Mouse (Mus musculus) layer of hippocampus, adult 11-12 months (tissue): ENCODE measurements around the gene Ptges3l.
"Not testable (repeated sequence)": the region's sequence is repeated elsewhere in the genome, so short reads cannot be mapped to it uniquely, and the experiment has no call there.

Source experiments
- DNase-seq: peaks from one replicate; pipeline ENCODE4 v3.0.0; 2022; ENCODE audit warnings: low spot score

Gene Ptges3l

GRCm38 (mm10) chr11:101420148-101420547 is 5.0 kb downstream of the Ptges3l start:
- no peak for DNase-seq

DNA sequence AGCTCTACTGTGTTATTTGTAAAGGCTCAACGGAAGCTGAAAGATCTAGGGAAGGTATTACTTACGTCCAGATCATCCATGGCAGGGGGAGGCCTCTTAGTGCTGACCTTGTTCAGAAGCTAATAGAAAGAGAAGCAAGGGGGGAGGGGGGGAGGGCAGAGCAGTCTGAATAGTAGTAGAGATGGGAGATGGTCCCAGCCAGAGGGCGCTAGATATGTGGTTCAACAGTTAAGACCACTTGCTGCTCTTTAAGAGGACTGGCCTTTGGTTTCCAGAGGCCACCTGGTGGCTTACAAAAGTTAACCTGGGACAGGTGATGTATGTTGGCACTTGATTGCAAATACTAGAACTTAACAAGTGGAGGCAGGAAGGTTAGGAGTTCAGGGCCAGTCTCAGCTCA is 5.5 kb downstream of the Ptges3l start:
- DNase-seq: no peak

DNA sequence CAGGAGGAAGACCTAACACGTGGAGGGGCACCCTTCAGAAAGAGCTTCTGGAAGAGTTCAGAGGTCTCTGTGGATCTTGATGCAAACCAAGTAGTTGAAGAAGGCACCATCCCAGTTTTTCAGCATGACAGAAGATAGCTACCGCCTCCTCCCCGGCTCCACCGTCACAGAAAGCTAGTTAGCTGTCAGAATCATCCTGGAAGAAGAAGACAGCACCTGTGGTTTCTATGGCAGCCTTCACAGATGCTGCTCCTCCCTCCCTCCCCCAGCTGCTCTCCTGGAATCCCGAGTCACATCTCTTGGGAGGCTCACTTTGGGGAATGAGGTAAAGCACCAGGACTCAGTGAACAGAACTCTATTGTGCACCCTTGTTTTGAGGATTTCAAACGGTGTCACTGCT is 6.1 kb downstream of the Ptges3l start:
- no peak for DNase-seq

GRCm38 (mm10) chr11:101417101-101417855 is 7.9 kb downstream of the Ptges3l start, which contains the start of gene Aarsd1:
Gene Aarsd1 (minus strand): TSS chr11:101417615.
- DNase-seq: peak; percentile 87

DNA sequence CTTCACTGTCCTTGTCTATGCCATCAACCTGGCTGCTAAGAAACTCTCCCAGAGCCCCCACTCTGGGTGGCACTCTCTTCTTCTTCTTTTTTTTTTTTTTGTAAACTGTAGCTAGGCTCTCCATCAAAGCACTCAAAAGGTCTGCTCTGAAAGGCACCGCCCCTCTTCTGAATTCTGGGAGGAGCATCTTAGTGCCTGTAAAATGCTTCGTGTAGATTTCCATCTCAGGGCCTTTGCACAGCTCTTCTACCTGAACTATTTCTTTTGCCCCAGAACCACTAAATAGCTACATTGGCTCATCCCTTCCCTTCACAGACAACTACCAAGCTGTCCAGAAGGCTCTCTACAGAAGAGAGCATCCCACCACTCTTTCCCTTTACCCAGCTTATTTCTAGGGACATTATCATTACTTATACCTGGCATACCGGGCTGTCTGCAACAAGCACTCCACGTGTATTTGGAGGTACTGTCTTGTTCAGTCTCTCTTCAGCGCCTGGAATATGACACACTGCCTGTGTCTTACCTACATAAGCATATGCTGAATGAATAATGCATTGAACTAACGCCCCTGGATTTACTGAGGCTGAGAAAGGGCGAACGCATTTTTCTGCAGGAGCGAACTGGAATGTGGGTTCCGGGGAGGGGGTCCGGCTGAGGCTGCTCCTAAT is 8.6 kb downstream of the Ptges3l start:
- no peak for DNase-seq

DNA sequence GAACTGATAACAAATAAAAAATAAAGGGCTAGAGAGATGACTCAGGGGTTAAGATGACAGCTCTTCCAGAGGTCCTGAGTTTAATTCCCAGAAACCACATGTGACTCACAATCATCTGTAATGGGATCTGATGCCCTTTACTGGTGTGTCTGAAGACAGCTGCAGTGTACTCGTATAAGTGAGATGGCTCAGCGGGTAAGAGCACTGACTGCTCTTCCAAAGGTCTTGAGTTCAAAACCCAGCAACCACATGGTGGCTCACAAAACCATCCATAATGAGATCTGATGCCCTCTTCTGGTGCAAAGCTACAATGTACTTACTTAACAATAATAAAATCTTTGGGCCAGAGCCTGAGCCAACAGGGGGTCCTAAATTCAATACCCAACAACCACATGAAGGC is 9.8 kb downstream of the Ptges3l start:
- no peak for DNase-seq

- peak; percentile 79 for DNase-seq
These were observed 30.0 kb downstream of the Ptges3l start for GRCm38 (mm10) chr11:101395110-101395509.

DNA sequence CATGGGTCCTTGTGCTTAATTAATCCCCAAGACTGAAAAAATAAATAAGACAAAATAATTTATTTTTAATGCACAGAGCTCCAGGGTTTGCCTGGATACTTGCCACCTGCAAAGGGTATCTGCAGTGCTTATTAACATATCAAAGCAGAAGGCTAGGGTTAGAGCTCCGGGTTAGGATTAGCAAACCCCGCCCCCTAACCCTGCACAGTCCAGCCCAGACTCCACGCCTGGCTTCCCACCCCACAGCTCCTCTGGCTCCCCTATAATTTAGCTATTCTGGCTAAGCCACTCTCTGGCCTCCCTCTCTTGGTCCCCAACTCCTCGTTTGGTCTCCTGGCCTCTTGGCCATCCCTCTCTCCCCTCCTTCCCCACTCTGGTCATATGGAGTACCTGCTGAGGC is 43.3 kb downstream of the Ptges3l start:
- DNase-seq: no peak

DNA sequence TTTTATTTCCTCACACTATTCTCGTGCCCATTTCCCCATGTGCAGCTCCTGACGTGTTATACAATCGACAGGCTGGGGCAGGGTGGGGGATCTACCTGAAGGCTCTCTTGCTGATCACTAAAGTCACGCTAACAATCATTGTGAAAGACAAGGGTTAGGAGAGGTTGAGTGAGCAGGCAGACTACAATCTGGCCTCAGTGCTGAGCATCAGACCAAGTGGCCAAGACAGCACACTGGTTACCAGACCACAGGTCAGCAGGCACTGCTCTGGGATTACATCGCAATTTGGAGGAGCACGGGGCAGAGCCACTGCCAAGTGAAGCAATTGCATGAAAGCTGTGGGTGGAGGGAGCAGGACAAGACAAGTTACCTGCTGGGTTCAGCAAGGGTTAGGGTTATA is 46.2 kb downstream of the Ptges3l start:
- no peak for DNase-seq

DNA sequence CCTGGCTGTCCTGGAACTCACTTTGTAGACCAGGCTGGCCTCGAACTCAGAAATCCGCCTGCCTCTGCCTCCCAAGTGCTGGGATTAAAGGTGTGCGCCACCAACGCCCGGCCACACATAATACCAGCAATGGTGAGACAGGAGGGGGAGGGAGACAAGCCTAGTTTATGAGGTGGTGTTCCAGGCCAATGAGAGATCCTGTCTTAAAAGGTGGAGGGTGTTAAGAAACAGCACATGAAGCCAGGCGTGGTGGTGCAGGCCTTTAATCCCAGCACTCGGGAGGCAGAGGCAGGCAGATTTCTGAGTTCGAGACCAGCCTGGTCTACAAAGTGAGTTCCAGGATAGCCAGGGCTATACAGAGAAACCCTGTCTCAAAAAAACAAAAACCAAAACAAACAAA is 46.9 kb downstream of the Ptges3l start:
- DNase-seq: not testable (repeated sequence)

DNA sequence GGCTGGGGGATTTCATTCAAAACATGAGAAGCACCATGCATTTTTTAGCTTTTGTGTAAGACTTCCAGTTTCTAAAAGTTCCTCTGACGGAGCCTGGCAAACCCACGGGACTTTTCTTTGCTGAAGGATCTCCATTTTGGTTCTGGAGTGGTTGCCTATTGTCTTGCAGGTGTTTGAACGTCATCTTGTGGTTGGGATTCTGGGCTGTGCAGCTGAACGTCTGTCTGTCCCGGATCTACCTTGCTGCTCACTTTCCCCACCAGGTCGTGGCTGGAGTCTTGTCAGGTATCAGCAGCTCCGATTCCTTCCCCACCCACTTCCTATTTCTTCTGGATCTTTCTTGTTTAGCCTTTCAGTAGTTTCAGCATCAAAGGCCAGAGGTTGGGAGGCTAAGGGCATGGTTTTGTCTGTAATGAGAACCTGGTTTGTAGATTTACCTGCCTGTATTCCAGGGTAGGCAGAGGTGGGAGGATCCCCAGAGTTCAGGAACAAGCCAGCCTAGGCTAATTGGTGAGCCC is 50.7 kb downstream of the Ptges3l start:
- DNase-seq: no peak

GRCm38 (mm10) chr11:101370141-101370540 is 55.0 kb downstream of the Ptges3l start:
- DNase-seq: no peak
